Mouse (Mus musculus): ENCODE measurements around the gene Hcn2. TPM values are rescaled to one million over a fixed set of nuclear protein-coding genes. Genes with fewer than 3 reads are reported as not detected.

The Hcn2 gene
- total and polyA plus RNA-seq, 2 experiments: 0.09 to 0.45 TPM

- Histone ChIP-seq H3K4me3 (ENCODE audit: insufficient read depth, low read depth, low read length) (no peak overlapping the region), H3K79me2 (ENCODE audit: control insufficient read depth, insufficient read depth, low read length) (no peaks in the 10 kb centered on the region), H3K9ac (ENCODE audit: low read depth, low read length) (no peak overlapping the region), H3K27me3 (ENCODE audit: control insufficient read depth, insufficient read depth, low read length) (no peaks in the 10 kb centered on the region), H3K27ac (replicated peaks; ENCODE audit: insufficient read depth, low read depth, low read length) (no peak overlapping the region), H3K4me1 (ENCODE audit: control insufficient read depth, insufficient read depth, low read length) (peaks cover 5% of the 10 kb centered on the region), H3K36me3 (ENCODE audit: control insufficient read depth, insufficient read depth, low read length) (peaks cover 10% of the 10 kb centered on the region)
- no peak for DNase-seq (ENCODE audit: extremely low read depth, low read depth, low spot score)
- WGBS: 95% methylated on average over 15 of the region's 15 CpGs
- no peak for TF ChIP-seq POLR2A (IDR thresholded peaks at IDR 0.05; ENCODE audit: extremely low read depth, insufficient read depth, low read length)
- TF ChIP-seq CTCF (IDR thresholded peaks at IDR 0.05; ENCODE audit: low read depth, low read length): no peak
Observed at GRCm38 (mm10) chr10:79743650-79744365, 27.4 kb downstream of the Hcn2 start.

GRCm38 (mm10) chr10:79745411-79745810 lies 29.0 kb downstream of the Hcn2 start:
- Histone ChIP-seq H3K4me3 (ENCODE audit: insufficient read depth, low read depth, low read length) (no peak overlapping the region), H3K9ac (ENCODE audit: low read depth, low read length) (no peak overlapping the region)

GRCm38 (mm10) chr10:79745898-79746773 lies 29.7 kb downstream of the Hcn2 start, which contains the start of gene Polrmt:
Gene Polrmt (minus strand): TSS chr10:79746581.
- TF ChIP-seq POLR2A (IDR thresholded peaks at IDR 0.05; ENCODE audit: extremely low read depth, insufficient read depth, low read length) (peak; percentile 65; the same call in 1 of the 2 replicates), CTCF (IDR thresholded peaks at IDR 0.05; ENCODE audit: low read depth, low read length) (peak; percentile 41)
- DNase-seq (ENCODE audit: extremely low read depth, low read depth, low spot score): peak; percentile 94
- 1% methylated on average over 38 of the region's 38 CpGs for WGBS

More at GRCm38 (mm10) chr10:79745411-79745810, 29.0 kb downstream of the Hcn2 start:
- peaks cover 5% of the 10 kb centered on the region for H3K4me1 ChIP-seq (ENCODE audit: control insufficient read depth, insufficient read depth, low read length)
- no peak overlapping the region for H3K27ac ChIP-seq (replicated peaks; ENCODE audit: insufficient read depth, low read depth, low read length)
- no peaks in the 10 kb centered on the region for H3K79me2 ChIP-seq (ENCODE audit: control insufficient read depth, insufficient read depth, low read length)
- TF ChIP-seq POLR2A (IDR thresholded peaks at IDR 0.05; ENCODE audit: extremely low read depth, insufficient read depth, low read length): no peak
- TF ChIP-seq CTCF (IDR thresholded peaks at IDR 0.05; ENCODE audit: low read depth, low read length): no peak
- H3K36me3 ChIP-seq (ENCODE audit: control insufficient read depth, insufficient read depth, low read length): peaks cover 7% of the 10 kb centered on the region; the same call in 1 of the 2 replicates
- 87% methylated on average over 3 of the region's 3 CpGs for WGBS
- DNase-seq (ENCODE audit: extremely low read depth, low read depth, low spot score): no peak
- no peaks in the 10 kb centered on the region for H3K27me3 ChIP-seq (ENCODE audit: control insufficient read depth, insufficient read depth, low read length)

GRCm38 (mm10) chr10:79746774-79747151 lies 30.3 kb downstream of the Hcn2 start:
- no peak for TF ChIP-seq POLR2A (IDR thresholded peaks at IDR 0.05; ENCODE audit: extremely low read depth, insufficient read depth, low read length)
- no peak for TF ChIP-seq CTCF (IDR thresholded peaks at IDR 0.05; ENCODE audit: low read depth, low read length)
- no peak overlapping the region for H3K9ac ChIP-seq (ENCODE audit: low read depth, low read length)
- H3K27me3 ChIP-seq (ENCODE audit: control insufficient read depth, insufficient read depth, low read length): no peaks in the 10 kb centered on the region
- H3K36me3 ChIP-seq (ENCODE audit: control insufficient read depth, insufficient read depth, low read length): peaks cover 2% of the 10 kb centered on the region; the same call in 1 of the 2 replicates
- 24% methylated on average over 6 of the region's 6 CpGs for WGBS
- no peak for DNase-seq (ENCODE audit: extremely low read depth, low read depth, low spot score)
- H3K27ac ChIP-seq (replicated peaks; ENCODE audit: insufficient read depth, low read depth, low read length): no peak overlapping the region
- peak overlapping the region; percentile 19; the same call in 1 of the 2 replicates for H3K4me3 ChIP-seq (ENCODE audit: insufficient read depth, low read depth, low read length)
- no peaks in the 10 kb centered on the region for H3K79me2 ChIP-seq (ENCODE audit: control insufficient read depth, insufficient read depth, low read length)
- peaks cover 5% of the 10 kb centered on the region for H3K4me1 ChIP-seq (ENCODE audit: control insufficient read depth, insufficient read depth, low read length)

More at GRCm38 (mm10) chr10:79745898-79746773, 29.7 kb downstream of the Hcn2 start, which contains the start of gene Polrmt:
- Histone ChIP-seq H3K36me3 (ENCODE audit: control insufficient read depth, insufficient read depth, low read length) (peaks cover 7% of the 10 kb centered on the region; the same call in 1 of the 2 replicates), H3K79me2 (ENCODE audit: control insufficient read depth, insufficient read depth, low read length) (no peaks in the 10 kb centered on the region), H3K4me1 (ENCODE audit: control insufficient read depth, insufficient read depth, low read length) (peaks cover 5% of the 10 kb centered on the region), H3K4me3 (ENCODE audit: insufficient read depth, low read depth, low read length) (peak within 1 kb of the TSS; percentile 75), H3K27ac (replicated peaks; ENCODE audit: insufficient read depth, low read depth, low read length) (peak within 1 kb of the TSS; percentile 77), H3K27me3 (ENCODE audit: control insufficient read depth, insufficient read depth, low read length) (no peaks in the 10 kb centered on the region), H3K9ac (ENCODE audit: low read depth, low read length) (peak within 1 kb of the TSS; percentile 82)

- no peak for DNase-seq (ENCODE audit: extremely low read depth, low read depth, low spot score)
- TF ChIP-seq POLR2A (IDR thresholded peaks at IDR 0.05; ENCODE audit: extremely low read depth, insufficient read depth, low read length): no peak
- TF ChIP-seq CTCF (IDR thresholded peaks at IDR 0.05; ENCODE audit: low read depth, low read length): no peak
- H3K4me3 ChIP-seq (ENCODE audit: insufficient read depth, low read depth, low read length): no peak overlapping the region
- H3K36me3 ChIP-seq (ENCODE audit: control insufficient read depth, insufficient read depth, low read length): no peaks in the 10 kb centered on the region
- H3K4me1 ChIP-seq (ENCODE audit: control insufficient read depth, insufficient read depth, low read length): peaks cover 5% of the 10 kb centered on the region
- no peak overlapping the region for H3K9ac ChIP-seq (ENCODE audit: low read depth, low read length)
- H3K27ac ChIP-seq (replicated peaks; ENCODE audit: insufficient read depth, low read depth, low read length): no peak overlapping the region
- no peaks in the 10 kb centered on the region for H3K79me2 ChIP-seq (ENCODE audit: control insufficient read depth, insufficient read depth, low read length)
- WGBS: 83% methylated on average over 6 of the region's 6 CpGs
- no peaks in the 10 kb centered on the region for H3K27me3 ChIP-seq (ENCODE audit: control insufficient read depth, insufficient read depth, low read length)
Observed at GRCm38 (mm10) chr10:79748496-79748895, 32.1 kb downstream of the Hcn2 start.

All from liver, adult 2 months (tissue).